Mouse (Mus musculus): ENCODE data around the gene Stk38.

- TF ChIP-seq POLR2A (IDR thresholded peaks at IDR 0.05; ENCODE audit: extremely low read depth, insufficient read depth, low read length) (no peak), CTCF (IDR thresholded peaks at IDR 0.05; ENCODE audit: extremely low read depth, insufficient read depth, low read length) (no peak)
Observed at GRCm38 (mm10) chr17:28924957-28925595, 82.7 kb downstream of the Stk38 start.
